8 mouse cellular contexts compared by ENCODE assay signal in the genomic region with DNA sequence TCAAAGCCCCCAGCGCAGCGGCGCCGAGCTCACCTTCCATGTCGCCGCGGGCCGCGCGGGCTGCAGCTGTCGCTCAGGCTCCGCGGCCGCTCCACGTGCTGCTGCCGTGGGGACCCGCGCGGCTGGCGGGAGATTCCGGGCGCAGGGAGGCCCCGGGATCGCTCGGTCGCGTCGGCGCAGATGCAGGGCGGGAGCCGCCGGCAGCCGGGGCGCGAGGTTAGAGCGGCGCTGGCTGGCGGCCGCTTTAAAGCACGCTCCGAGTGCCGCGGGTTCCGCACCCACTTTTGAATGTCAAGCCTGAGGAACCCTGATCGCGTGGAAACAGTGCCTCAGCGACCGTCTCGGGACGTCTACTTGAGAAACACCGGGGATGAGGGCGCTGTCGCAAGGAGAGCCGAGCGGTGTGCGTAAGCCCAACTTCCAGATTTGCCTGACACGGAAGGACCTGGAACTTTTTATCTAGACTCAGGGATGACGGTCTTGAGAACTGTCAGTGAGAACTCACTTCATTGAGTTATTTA. TPM values are rescaled to one million over a fixed set of nuclear protein-coding genes. Genes with fewer than 3 reads are reported as not detected.
DNase-seq lines count a peak whose midpoint lies in the region; ATAC-seq and TF ChIP-seq lines count a peak whose summit lies in the region.

A gene (minus strand): TSS at position 321 of the 521 bp plus-strand sequence.

- no peak for TF ChIP-seq CTCF in layer of hippocampus, adult 2 months (conservative IDR thresholded peaks at IDR 0.05)
- TF ChIP-seq CTCF in kidney, postnatal 0 days (IDR thresholded peaks at IDR 0.05; ENCODE audit: low read depth) = no peak

- peak within 1 kb of the TSS; percentile 43 for H3K4me3 ChIP-seq in layer of hippocampus, adult 2 months
- peak within 1 kb of the TSS; percentile 54 for H3K4me3 ChIP-seq in heart, embryonic 12.5 days
- H3K4me3 ChIP-seq in kidney, postnatal 0 days (replicated peaks; ENCODE audit: low read depth, low read length) = peak within 1 kb of the TSS; percentile 42

- no peak within 1 kb of the TSS for H3K27ac ChIP-seq in layer of hippocampus, adult 2 months
- H3K27ac ChIP-seq in heart, embryonic 12.5 days (ENCODE audit: poor library complexity, severe bottlenecking) = no peak within 1 kb of the TSS
- no peak within 1 kb of the TSS for H3K27ac ChIP-seq in kidney, postnatal 0 days

- WGBS in heart, embryonic 12.5 days = 1% methylated on average over 58 of the region's 58 CpGs
- 1% methylated on average over 58 of the region's 58 CpGs for WGBS in kidney, postnatal 0 days

- peak within 1 kb of the TSS; percentile 92 for H3K4me2 ChIP-seq in heart, embryonic 12.5 days
- peak within 1 kb of the TSS; percentile 79 for H3K4me2 ChIP-seq in kidney, postnatal 0 days (ENCODE audit: low read length)

- H3K36me3 ChIP-seq in heart, embryonic 12.5 days = no peaks in the 10 kb centered on the region
- H3K36me3 ChIP-seq in kidney, postnatal 0 days (ENCODE audit: insufficient read depth, low read length) = no peaks in the 10 kb centered on the region

- peaks cover 70% of the 10 kb centered on the region for H3K27me3 ChIP-seq in heart, embryonic 12.5 days (replicated peaks)
- peaks cover 31% of the 10 kb centered on the region; the same call in 1 of the 2 replicates for H3K27me3 ChIP-seq in kidney, postnatal 0 days (ENCODE audit: insufficient read depth, low read length)

- H3K4me1 ChIP-seq in heart, embryonic 12.5 days (replicated peaks) = peaks cover 7% of the 10 kb centered on the region
- peaks cover 5% of the 10 kb centered on the region; the same call in 1 of the 2 replicates for H3K4me1 ChIP-seq in kidney, postnatal 0 days (replicated peaks; ENCODE audit: insufficient read depth, low read length)

- 0 out of 2 replicates have a peak, but pooled peaks have one; percentile 20 for ATAC-seq in common myeloid progenitor, adult 5-6 weeks (replicated peaks; ENCODE audit: low read depth, poor library complexity, severe bottlenecking)
- no peak for ATAC-seq in heart, embryonic 12.5 days (ENCODE audit: insufficient number of reproducible peaks, low FRiP score)
- no peak for ATAC-seq in kidney, postnatal 0 days (replicated peaks; ENCODE audit: low FRiP score, low read depth)

- peaks cover 2% of the 10 kb centered on the region; the same call in 1 of the 2 replicates for H3K9me3 ChIP-seq in heart, embryonic 12.5 days (replicated peaks)
- no peaks in the 10 kb centered on the region for H3K9me3 ChIP-seq in kidney, postnatal 0 days (replicated peaks; ENCODE audit: low read length)

- peak within 1 kb of the TSS; percentile 73 for H3K9ac ChIP-seq in heart, embryonic 12.5 days
- peak within 1 kb of the TSS; percentile 50 for H3K9ac ChIP-seq in kidney, postnatal 0 days (ENCODE audit: low read depth, low read length)

- DNase-seq in layer of hippocampus, adult 2 months (ENCODE audit: low spot score in 2 of 2) = no peak
- DNase-seq in layer of hippocampus, postnatal 14 days (ENCODE audit: low spot score in 2 of 2) = no peak
- peak; percentile 39 for DNase-seq in kidney, postnatal 0 days (ENCODE audit: low spot score)
- DNase-seq in lung, postnatal 36 days = peak; percentile 54
- DNase-seq in right cerebral cortex, adult 18-20 months = peak; percentile 7
- peak; percentile 51 for DNase-seq in urinary bladder, adult 2 months (ENCODE audit: low spot score)

RNA-seq across cellular contexts. Expression of the gene that starts here (rescaled TPM):
- total RNA-seq in layer of hippocampus, adult 2 months (2021) = under 1 TPM in 1 of 2 experiments, not detected in 1; 0.20 TPM
- total RNA-seq in layer of hippocampus, postnatal 14 days (2021) = under 1 TPM in 1 of 2 experiments, not detected in 1; 0.21 TPM
- 0.15 TPM in 1 of 2 replicates, not detected in the other for total RNA-seq in common myeloid progenitor, adult 5-6 weeks (2017)
- 0.06 and 0.26 TPM in 2 replicates for polyA plus RNA-seq in heart, embryonic 12.5 days (2016; fragmentation: Nextera tagmentation; extraction: Ambion mirVana)
- 0.26 and 0.29 TPM in 2 replicates for polyA plus RNA-seq in kidney, postnatal 0 days (2015; fragmentation: Nextera tagmentation; extraction: Ambion mirVana)
- 8.6 and 10.1 TPM in 2 replicates for polyA plus RNA-seq in urinary bladder, adult 2 months (2012; rRNA removed)

Comparison
In these comparisons a context has a peak if more than half of its experiments do, and no peak if none do; other contexts are left out.
1. Peak in ATAC-seq in common myeloid progenitor, adult 5-6 weeks; RNA of the gene not detected or under 1 TPM.
2. Peak in DNase-seq, H3K4me3 ChIP-seq, H3K9ac ChIP-seq and H3K4me2 ChIP-seq in kidney, postnatal 0 days; RNA of the gene not detected or under 1 TPM.
3. DNase-seq: peak in lung, postnatal 36 days (single experiment), right cerebral cortex, adult 18-20 months (single experiment) and urinary bladder, adult 2 months (single experiment); none in layer of hippocampus, adult 2 months (0 of 2) and layer of hippocampus, postnatal 14 days (0 of 2).
4. Peak in every context shown above with its lines, with median percentiles within 50 percentile points of each other: H3K4me3 ChIP-seq.